Mouse (Mus musculus) thymus, adult 2 months (tissue): ENCODE data around the gene Gm20388. TPM values are rescaled to one million over a fixed set of nuclear protein-coding genes. Genes with fewer than 3 reads are reported as not detected.

Experiments
- DNase-seq: peaks from one replicate; pipeline ENCODE4 v3.0.0; 2021
- H3K27ac ChIP-seq: fragments of 200-500 bp; 2 replicates; pipeline ENCODE4 v1.5.1; 2012; ENCODE audit warnings: low read length, control low read depth; ENCODE audit not compliant: control insufficient read depth, insufficient read depth
- H3K27me3 ChIP-seq: fragments of 200-500 bp; 2 replicates; pipeline ENCODE4 v1.6.1; 2012; ENCODE audit warnings: mild to moderate bottlenecking, low read length, moderate library complexity, mixed read lengths; ENCODE audit not compliant: control insufficient read depth, insufficient read depth
- H3K36me3 ChIP-seq: fragments of 200-500 bp; 2 replicates; pipeline ENCODE4 v1.6.1; 2012; ENCODE audit warnings: mild to moderate bottlenecking, low read length, moderate library complexity; ENCODE audit not compliant: control insufficient read depth, insufficient read depth
- H3K4me1 ChIP-seq: fragments of 200-500 bp; replicated peaks from 2 replicates; pipeline ENCODE4 v1.6.1; 2012; ENCODE audit warnings: low read length; ENCODE audit not compliant: control insufficient read depth, insufficient read depth
- H3K4me3 ChIP-seq: fragments of 200-500 bp; 2 replicates; pipeline ENCODE4 v1.5.1; 2012; ENCODE audit warnings: mild to moderate bottlenecking, low read length, control low read depth, moderate library complexity; ENCODE audit not compliant: control insufficient read depth, insufficient read depth
- CTCF ChIP-seq: fragments of 200-500 bp; IDR thresholded peaks from 2 replicates; pipeline ENCODE4 v1.5.1; 2012; ENCODE audit warnings: mild to moderate bottlenecking, control low read depth, low read length, moderate library complexity, borderline replicate concordance; ENCODE audit not compliant: control insufficient read depth, poor library complexity, insufficient read depth; ENCODE audit errors: extremely low read depth
- POLR2A ChIP-seq: fragments of 200-500 bp; IDR thresholded peaks from 2 replicates; pipeline ENCODE4 v1.6.1; 2012; ENCODE audit warnings: mild to moderate bottlenecking, low read length, control low read depth, moderate library complexity; ENCODE audit not compliant: control insufficient read depth, poor library complexity, insufficient read depth; ENCODE audit errors: extremely low read depth
- WGBS: fragments of 180-500 bp; shearing (Covaris S2); methylation state at CpG from one replicate; pipeline ENCODE4 v1.1.7; 2018; 5-methylcytosine and 5-hydroxymethylcytosine counted together
- polyA plus RNA-seq: library from polyadenylated mRNA; depleted of rRNA; stranded (reverse); fragments of >200 nt; gene quantifications from 2 replicates; pipeline ENCODE4 v1.2.3, GENCODE M21; 2012

The Gm20388 gene
- polyA plus RNA-seq, 1 experiment: 103 TPM

- no peak overlapping the region for H3K4me3 ChIP-seq
- WGBS: 86% methylated on average over 5 of the region's 5 CpGs
Measured at GRCm38 (mm10) chr8:122357641-122358040, 2447.0 kb downstream of the Gm20388 start.

GRCm38 (mm10) chr8:122359111-122359775 lies 2448.6 kb downstream of the Gm20388 start:
- Histone ChIP-seq H3K36me3 (no peaks in the 10 kb centered on the region), H3K4me1 (no peaks in the 10 kb centered on the region), H3K27ac (no peak overlapping the region), H3K27me3 (no peaks in the 10 kb centered on the region), H3K4me3 (no peak overlapping the region)
- DNase-seq: no peak
- TF ChIP-seq CTCF (no peak), POLR2A (no peak)
- 92% methylated on average over 15 of the region's 15 CpGs for WGBS

More at GRCm38 (mm10) chr8:122357641-122358040, 2447.0 kb downstream of the Gm20388 start:
- no peak for TF ChIP-seq CTCF
- Histone ChIP-seq H3K4me1 (no peaks in the 10 kb centered on the region), H3K36me3 (no peaks in the 10 kb centered on the region), H3K27ac (no peak overlapping the region), H3K27me3 (no peaks in the 10 kb centered on the region)
- DNase-seq: no peak

GRCm38 (mm10) chr8:122360696-122361416 lies 2450.2 kb downstream of the Gm20388 start, which contains the start of gene Trhr2:
Trhr2 (minus strand) TSS chr8:122360746.
- WGBS: 88% methylated on average over 7 of the region's 7 CpGs
- no peaks in the 10 kb centered on the region for H3K36me3 ChIP-seq
- no peaks in the 10 kb centered on the region for H3K27me3 ChIP-seq
- no peak within 1 kb of the TSS for H3K4me3 ChIP-seq
- DNase-seq: no peak
- H3K4me1 ChIP-seq: no peaks in the 10 kb centered on the region
- TF ChIP-seq POLR2A: no peak
- TF ChIP-seq CTCF: no peak
- H3K27ac ChIP-seq: no peak within 1 kb of the TSS

- H3K36me3 ChIP-seq: no peaks in the 10 kb centered on the region
- H3K4me1 ChIP-seq: no peaks in the 10 kb centered on the region
- no peak for DNase-seq
- no peak overlapping the region for H3K27ac ChIP-seq
- 77% methylated on average over 5 of the region's 5 CpGs for WGBS
- H3K4me3 ChIP-seq: no peak overlapping the region
- H3K27me3 ChIP-seq: no peaks in the 10 kb centered on the region
- TF ChIP-seq POLR2A (no peak), CTCF (no peak)
Measured at GRCm38 (mm10) chr8:122362271-122362670, 2451.6 kb downstream of the Gm20388 start.

- no peaks in the 10 kb centered on the region for H3K27me3 ChIP-seq
- H3K4me1 ChIP-seq: no peaks in the 10 kb centered on the region
- DNase-seq: no peak
- H3K27ac ChIP-seq: no peak overlapping the region
- H3K4me3 ChIP-seq: no peak overlapping the region
- H3K36me3 ChIP-seq: no peaks in the 10 kb centered on the region
- no peak for TF ChIP-seq POLR2A
- no peak for TF ChIP-seq CTCF
- 79% methylated on average over 8 of the region's 8 CpGs for WGBS
Measured at GRCm38 (mm10) chr8:122362967-122363366, 2452.3 kb downstream of the Gm20388 start.

GRCm38 (mm10) chr8:122368494-122368893 lies 2457.9 kb downstream of the Gm20388 start:
- no peak for TF ChIP-seq POLR2A
- TF ChIP-seq CTCF: no peak
- H3K36me3 ChIP-seq: no peaks in the 10 kb centered on the region
- WGBS: 92% methylated on average over 10 of the region's 10 CpGs
- H3K4me3 ChIP-seq: no peak overlapping the region
- no peaks in the 10 kb centered on the region for H3K4me1 ChIP-seq
- no peak for DNase-seq
- no peak overlapping the region for H3K27ac ChIP-seq
- H3K27me3 ChIP-seq: no peaks in the 10 kb centered on the region
